Mouse (Mus musculus) urinary bladder, adult 2 months (tissue): ENCODE results near the gene Kcnj12. TPM values are rescaled to one million over a fixed set of nuclear protein-coding genes. Genes with fewer than 3 reads are reported as not detected.
A peak's percentile ranks its signal among the peaks of the same experiment; 100 is the strongest.

Experiments
- DNase-seq: peaks from one replicate; pipeline ENCODE4 v3.0.0; 2022; ENCODE audit warnings: low spot score
- polyA plus RNA-seq: library from polyadenylated mRNA; depleted of rRNA; stranded (reverse); fragments of >200 nt; gene quantifications from 2 replicates; pipeline ENCODE4 v1.2.3, GENCODE M21; 2012

Kcnj12 gene
- polyA plus RNA-seq, 1 experiment: 4.9 TPM

DNA sequence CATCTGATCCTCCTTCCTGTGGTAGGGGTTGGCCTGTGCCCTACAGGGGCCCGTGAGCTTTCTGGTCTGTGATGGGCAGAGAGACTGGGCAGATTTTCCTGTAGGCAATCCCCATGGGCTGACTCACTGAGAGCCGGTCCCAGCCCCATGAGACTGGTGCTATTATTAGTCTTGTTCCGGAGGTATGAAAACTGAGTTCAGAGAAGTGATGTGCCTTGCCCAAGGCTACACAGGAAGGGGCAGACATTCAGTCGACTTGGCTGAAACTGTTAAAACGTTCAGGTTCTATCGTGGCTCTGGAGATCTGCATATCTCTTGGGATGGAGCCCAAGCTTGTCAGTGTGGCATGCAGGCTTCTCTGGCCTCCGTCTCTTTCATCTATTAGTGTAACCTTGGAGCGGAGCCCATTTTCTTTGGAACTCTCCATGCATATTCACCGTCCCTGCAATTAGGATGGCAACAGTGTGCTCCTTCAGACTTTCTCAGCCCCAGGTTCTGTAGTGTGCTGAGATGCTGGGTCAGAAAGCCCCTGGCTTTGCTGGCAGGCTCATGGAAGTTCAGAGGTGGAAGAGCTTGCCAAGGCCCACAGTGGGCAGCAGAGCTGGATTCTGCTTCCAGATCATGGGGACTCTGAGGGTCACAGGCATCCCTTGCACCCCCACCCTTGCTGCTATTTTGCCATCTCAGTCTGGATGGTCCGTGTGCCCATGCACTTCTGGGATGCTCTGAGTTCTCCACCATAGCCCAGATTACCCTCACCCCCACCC, 37.5 kb downstream of the Kcnj12 start:
- DNase-seq: no peak

DNA sequence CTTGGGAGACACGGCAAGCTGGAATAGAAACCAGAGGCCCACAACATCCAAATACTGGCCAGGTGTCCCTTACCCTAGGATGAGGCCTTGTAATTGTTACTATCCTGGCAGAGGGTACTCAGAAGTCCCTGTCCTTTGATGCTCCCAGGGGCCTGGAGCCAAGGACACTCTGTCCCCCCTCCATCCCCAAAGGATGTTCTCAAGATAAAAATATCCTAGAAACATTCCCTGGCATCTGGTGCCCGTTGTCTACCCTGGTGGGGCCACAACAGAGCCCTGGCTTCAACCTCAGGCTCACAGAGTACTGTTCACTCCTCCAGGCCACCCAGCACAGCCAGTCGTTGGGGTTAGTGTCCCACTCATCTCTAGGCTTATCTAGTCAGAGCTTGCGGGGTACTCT, 38.3 kb downstream of the Kcnj12 start:
- DNase-seq: no peak

DNA sequence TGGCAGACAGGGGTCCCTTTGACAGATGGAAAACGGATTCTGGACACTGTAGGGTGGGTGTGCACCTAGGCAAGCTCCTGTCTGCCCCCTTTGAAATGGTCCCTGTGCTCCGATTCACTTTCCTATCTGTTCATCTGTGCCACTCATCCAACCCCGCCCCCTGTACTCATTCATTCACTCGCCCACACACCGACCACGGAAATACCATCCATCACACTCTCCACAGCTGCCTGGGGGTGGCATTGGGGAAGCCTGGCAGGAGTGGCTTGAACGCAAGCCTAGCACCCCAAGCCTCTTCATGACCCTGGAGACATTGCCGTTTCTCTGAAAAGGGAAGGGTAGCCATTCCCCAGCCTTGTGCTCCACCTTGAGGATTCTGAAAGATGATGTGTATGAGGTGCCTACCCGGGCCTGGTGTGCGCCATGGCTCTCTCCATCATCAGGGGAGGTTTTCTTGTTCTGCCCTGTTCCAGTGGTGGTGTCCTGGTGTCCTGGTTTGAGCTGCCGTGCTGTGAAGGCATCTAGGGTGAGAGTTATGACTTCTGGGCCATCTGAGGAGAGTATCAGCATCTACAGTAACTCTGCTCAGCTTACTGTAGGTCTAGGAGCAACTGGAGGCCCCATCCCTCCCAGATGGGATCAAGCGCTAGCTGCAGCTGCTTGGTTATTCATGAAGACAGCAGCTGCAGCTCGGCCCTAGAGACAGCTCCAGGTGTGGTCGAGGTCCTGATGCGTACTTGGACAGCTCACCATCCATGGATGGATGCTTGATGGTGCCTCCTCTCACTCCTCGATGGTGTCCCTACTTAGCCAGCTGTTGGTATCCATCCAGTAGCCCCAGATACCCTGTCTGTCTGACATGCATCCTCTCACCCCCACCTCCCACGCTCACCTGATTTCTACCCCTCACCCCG, 40.4 kb downstream of the Kcnj12 start:
- no peak for DNase-seq

DNA sequence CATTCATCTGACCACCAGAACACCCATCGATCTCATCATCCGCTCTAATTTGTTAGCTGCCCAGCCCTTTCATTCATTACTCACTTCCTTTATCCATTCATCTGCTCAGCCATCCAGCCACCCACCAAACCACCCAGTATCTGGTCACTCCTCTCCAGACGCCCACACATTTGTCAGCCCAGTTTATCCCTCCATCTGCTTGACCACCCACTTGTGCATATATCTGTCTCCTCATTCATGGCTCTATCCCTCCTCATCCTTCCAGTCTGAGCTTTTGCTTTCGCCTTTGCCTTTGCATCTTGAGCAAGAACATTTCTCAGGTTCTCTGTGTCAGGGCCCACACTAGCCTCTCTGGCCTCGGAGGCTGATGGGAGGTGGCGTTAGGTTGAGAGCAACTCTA, 41.1 kb downstream of the Kcnj12 start:
- DNase-seq: no peak

DNA sequence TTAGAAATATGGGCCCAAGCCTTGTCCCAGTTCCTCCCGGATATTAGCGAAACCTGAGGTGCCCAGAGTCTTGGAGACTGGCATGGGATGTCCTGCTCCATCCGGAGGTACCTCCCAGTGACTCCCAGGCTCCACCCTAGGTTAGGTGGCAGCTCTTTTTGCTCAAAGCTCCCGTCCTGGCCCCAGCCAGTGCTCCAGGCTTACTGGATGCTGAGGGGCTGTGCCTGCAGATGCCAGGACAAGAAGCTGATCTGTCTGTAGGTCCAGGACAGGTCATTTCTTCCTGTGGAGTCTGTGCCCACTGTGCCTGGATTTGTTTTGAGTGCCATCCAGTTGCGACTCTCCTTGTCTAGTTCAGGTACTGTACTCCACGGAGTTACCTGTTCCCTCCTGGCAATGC, 43.3 kb downstream of the Kcnj12 start:
- no peak for DNase-seq

DNA sequence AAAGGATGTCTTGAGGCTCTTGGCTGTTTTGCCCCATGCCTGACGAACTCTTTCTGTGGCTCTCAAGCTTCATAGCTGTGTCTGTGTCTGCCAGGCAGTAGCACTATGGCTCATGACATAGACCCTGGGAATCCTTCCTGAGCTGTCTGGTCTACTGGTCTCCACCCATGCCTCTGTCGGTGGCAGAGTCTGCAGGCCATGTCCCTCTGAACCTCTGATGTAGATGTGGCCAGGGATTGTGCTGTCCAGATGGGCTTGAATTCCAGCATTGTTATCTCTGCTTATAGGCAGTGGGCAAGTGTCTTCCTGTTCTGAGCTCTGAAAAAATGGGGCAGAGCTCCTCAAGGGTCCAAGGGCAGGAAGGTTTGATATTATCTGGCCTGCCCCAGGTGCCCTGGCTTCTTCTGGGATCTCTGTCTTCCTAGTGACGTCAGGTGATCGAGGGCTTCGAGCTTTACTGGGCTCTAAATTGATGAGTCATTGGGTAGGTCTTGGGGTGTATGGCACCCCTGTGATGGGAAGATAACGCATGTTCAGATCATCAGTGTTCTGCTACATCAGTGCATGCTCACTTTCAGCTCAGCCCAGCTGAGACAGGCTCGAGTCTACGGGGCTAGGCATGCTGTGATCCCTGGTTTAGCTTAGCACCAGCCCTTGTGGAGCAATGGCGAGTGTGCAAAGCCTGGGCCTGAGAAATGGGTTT, 44.9 kb downstream of the Kcnj12 start:
- no peak for DNase-seq

DNA sequence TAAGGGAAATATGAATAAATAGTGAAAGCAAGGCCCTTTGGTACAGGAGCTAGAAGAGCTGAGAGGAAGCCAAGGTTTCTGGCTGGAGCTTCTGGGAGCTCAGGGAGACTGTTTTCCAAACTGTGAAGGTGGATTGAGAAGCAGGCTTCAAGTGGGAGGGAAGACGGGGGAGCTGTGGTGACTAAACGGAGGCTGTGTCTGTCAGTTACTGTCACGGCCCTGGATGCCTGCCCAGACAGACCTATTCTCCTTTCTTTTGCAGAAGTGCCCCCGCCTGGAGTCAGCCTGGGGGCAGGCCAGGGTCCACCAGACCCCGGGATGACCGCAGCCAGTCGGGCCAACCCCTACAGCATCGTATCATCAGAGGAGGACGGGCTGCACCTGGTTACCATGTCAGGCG, 46.5 kb downstream of the Kcnj12 start:
- DNase-seq: no peak

DNA sequence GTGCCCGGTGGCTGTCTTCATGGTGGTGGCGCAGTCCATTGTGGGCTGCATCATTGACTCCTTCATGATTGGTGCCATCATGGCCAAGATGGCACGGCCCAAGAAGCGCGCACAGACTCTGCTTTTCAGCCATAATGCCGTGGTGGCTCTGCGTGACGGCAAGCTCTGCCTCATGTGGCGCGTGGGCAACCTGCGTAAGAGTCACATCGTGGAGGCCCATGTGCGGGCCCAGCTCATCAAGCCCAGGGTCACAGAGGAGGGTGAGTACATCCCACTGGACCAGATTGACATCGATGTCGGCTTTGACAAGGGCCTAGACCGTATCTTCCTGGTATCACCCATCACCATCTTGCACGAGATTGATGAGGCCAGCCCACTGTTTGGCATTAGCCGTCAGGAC, 47.3 kb downstream of the Kcnj12 start:
- DNase-seq: no peak

DNA sequence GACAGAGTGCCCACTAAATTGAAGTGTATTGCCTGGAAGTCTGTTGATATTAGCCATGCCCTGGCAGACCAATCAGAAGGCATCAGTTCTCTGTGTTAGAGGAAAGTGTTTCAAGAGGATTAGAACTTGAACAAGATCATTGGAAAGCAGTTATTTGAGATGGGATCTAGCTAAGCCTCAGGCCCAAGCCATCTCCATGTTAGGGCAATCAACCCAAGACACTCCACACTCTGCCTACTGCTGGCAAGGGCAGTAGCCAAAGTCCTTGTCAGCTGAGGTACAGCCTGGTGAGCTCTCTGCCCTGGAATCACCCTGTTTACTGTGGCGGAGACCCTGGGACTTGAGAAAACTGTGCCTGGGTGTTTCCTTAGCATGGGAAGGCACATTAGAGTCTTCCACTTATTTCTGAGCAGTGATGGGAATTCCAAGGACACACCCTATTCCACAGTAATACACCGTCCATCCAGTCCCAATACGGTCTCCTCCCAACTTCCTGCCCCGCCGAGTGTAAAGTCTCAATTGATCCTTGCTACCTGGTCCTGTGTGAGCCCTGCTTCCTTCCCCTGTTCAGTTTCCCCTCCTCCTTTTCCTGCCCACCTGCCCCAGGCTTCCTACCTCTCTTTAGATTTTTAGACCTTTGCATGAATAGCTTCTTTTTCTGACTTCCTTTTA, 52.4 kb downstream of the Kcnj12 start:
- DNase-seq: no peak

DNA sequence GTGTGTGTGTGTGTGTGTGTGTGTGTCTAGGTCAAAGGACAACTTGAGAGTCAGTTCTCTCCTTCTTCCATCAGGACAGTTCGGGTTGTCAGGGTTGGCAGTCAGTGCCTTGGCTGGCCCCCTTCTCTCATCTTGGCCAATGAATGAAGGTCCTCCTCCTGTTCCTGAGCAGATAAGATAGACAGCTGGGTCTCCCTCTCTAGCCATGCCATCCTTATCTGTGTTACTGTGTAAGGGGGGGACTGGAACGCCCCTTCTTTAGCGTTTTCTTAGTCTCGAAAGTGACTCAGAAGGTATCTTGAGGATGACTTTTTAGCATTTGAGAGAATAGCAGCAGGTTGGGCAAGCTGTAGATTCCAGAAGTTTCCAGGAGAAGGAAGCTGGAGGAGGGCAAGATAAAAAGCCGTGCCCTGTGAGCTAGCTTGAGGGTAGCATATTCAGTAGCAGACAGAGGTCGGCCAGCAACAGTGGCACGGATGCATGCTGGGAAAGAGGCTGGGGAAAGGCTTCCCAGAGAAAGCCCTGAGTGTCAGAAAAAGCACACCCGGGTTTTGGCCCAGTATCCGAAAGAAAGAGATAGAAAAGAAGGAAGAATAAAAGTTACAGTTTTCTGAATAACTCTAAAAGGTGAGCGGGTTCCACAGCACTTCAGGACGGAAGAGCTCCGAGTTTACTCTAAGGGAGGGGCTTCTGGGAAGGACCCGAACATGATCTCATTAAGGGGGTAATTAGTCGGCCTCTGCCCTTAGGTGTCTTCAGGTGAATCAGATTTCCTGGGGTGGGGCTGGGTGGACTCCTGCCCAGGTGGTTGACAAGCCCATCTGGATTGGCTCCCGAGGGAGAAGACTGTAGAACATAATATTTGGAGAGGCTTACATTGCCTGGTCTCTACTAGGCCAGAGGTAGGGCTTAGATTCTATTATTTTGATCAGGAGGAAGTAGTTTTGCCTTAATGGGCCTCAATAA, 53.3 kb downstream of the Kcnj12 start:
- no peak for DNase-seq

DNA sequence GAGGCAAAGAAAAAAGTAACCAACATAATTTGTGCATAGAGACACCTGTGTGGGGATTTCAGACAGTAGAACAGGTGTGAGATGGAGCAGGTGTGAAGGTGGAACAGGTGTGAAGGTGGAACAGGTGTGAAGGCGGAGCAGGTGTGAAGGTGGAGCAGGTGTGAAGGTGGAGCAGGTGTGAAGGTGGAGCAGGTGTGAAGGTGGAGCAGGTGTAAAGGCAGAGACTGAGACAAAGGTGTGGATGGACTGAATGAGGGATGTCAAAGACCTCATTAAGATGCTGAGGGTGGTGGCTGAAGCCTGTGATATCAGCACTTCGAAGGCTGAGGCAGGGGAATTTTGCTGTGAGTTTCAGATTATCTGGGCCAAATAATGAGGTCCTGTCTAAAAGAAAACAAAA, 59.3 kb downstream of the Kcnj12 start:
- no peak for DNase-seq

DNA sequence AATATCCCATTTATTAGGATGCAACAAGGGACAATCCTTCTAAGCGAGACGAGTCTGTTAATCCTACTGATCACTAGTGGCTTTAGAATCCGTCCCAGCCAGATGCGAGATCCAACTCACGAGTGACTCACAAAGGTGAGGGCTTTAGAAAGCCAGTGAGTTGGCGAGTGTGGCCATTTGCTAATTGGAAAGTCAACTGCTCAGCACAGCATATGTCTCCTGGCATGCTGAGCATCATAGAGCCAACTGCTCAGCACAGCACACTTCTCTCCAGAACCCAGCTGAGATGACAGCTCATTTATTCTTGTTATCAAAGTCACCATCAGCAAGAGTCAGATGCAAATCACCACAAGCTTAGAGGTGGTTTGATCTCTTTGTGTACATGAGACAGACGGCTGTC, 67.8 kb downstream of the Kcnj12 start:
- DNase-seq: no peak

DNA sequence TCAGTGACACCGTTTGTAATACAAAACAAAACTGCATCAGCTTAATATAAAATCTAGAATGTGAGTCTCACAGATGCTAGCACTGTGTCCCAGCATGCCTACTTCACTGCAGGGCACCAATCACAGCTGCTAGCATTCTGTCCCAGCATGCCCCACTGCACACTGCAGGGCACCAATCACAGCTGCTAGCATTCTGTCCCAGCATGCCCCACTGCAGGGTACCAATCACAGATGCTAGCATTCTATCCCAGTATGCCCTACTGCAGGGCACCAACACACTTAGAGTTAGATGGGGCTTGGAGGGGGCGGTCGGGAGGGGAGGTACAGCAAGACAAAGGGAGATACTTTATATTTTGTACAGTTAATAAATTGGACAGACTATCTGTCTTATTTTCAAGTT, 68.8 kb downstream of the Kcnj12 start:
- no peak for DNase-seq

DNA sequence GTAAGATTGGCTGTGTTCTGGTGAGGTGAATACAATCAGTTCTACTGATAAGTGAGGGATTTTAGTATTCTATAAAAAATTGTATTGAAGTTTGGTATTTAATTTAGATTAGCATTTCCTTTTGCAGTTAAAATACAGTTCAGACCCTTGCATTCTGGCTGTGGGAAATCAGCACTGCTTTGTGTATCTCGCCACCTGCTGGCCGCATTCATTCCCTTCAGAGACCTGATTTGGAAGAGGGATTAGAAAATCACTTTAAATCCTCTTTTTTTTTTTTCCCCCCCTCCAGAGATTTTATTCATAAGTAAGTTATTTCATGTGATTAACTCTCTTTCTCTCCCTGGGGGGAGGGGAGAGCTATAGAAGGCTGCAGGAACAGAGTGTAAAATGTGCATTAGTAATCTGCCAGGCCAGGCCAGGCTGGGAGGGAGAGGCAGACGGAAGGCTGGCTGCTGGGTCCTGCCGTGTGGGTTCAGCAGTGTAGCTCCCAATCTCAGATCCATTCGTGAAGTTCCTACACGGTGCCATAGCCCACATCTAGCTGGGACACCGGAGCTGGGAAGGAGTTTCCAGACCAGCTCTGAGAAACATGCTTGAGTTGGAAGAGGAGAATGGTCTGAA, 69.4 kb downstream of the Kcnj12 start:
- DNase-seq: no peak

DNA sequence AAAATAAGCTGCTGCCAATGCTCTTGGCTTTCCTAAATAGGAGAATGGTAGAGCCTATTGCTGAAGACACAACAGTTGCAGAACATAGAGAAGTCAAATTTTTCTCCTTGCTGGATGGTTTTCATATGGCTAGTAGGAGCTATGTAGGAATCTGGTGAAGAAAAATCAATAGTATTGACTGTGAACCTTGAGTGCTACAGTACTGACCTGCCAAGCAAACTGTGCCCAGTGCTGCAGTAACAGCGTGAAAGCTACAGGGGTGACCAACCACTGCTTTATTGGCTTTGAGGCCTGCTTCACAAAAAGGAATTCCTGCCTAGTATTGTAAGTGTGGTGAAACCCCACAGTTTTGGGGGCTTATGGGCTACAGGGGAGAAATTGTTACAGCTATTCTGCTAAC, 75.7 kb downstream of the Kcnj12 start:
- no peak for DNase-seq

DNA sequence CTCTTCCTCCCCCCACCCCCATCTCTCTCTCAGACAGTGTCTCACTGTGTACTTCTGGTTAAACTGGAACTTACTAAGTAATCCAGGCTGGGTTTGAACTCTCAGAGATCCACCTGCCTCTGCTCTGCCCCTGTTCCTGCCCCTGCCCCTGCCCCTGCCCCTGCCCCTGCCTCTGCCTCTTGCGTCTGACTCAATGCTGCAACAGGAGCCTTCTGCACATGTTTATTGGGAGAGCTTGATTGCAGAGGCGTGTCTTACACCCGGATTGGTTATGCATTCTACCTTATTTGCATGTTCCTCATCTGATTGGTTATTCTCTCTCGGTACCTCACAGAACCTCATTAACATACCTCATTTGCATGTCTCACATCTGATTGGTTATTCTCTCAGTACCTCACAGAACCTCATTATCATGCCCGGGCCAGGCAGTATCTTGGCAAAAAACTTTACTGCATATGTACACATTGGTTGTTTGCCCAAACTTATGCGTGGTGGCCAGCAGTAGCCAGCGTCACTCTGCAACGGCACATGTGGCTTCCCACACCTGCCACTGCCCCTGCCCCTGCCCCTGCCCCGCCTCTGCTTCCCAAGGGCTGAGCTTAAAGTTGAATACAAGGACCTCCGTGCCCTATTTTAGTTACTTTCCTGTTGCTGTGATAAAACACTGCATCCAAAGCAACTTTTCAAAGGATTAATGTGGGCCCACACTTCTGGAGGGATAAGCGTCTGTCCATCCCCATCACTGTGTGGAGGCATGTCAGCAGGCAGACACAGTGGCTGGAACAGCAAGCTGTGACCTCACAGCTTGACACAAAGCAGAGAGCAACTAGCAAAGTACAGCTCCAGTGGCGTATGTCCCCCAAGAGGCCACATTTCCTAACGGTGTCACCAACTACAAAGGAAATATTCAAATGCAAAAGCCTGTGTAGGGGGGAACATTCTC, 80.3 kb downstream of the Kcnj12 start:
- DNase-seq: no peak

DNA sequence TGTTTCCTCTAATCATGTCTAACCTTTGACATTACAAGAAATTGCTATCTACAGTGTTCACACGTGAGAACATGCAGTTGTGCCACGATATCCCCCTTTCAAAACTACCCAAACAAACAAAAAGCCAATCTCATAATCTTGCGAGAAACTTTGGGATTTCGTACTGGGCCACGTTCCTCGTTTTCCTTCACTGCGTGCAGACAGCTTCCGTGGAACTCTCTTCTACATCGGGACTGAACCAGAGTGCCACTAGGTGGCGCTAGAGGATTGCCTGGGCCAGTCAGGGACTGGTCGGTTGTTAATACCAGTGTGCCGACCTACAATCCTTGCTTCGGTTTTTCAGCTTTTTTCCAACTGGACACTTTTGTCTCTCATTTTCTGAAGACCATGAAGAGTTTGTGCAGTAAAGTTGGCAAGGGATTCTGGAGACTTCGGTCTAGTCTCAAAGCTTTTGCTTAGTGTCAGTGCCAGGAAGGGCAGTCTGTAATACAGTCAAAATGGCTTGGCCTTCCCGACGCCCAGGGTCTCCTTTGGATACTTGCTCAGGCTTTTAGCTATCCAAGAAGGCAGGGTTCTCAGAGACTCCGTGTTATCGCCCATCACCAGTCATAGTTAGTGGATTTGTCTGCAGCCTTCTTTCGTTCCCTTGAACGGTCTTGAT, 82.0 kb downstream of the Kcnj12 start:
- peak; percentile 57 for DNase-seq

DNA sequence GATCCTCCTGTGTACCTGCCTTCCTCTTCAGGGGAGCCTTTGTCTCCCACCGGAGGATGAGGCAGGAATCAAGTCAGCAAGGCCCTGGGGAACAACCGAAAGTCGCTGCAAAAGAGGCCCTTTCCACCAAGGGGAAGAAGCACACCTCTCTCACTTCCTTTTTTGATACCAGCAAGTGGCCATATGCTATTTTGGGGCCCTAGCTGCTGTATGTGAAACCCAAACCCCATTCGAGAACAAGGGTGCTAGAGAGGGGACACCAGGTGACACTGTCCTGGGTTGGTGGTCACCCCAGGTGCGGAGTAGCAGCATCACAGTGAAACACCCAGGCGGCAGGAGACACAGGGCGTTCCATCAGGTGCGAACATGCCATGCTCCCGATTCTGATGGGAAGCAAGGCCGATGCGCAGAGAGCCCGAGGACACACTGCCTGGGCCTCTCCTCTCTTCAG, 86.6 kb downstream of the Kcnj12 start:
- no peak for DNase-seq

DNA sequence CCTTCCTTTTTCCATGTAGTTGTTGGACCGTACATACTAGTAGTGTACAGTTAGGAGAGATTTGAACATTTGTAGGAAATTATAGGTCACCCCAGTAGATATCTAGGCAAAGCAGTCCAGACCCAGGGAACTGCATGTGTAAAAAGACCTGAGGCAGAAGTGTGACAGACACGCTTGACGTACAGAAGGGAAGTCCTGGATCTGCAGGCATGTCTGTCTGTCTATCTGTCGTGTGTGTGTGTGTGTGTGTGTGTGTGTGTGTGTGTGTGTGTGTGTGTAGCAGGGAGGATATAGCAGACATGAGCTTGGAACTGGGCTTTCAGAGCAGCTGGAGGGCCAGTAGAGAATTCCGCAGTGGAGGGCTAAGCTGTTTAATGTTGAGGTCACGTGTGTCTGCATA, 87.3 kb downstream of the Kcnj12 start:
- no peak for DNase-seq
